Mouse (Mus musculus) Patski (cell line): Measurements from ENCODE around the gene Atad5. TPM values are rescaled to one million over a fixed set of nuclear protein-coding genes. Genes with fewer than 3 reads are reported as not detected.
A peak's percentile ranks its signal among the peaks of the same experiment; 100 is the strongest.
"Not testable (repeated sequence)": the region's sequence is repeated elsewhere in the genome, so short reads cannot be mapped to it uniquely, and the experiment has no call there.

Experiments
- ATAC-seq: fragments of 100-300 bp; one replicate; pipeline ENCODE4 v1.8.0; 2021
- CTCF ChIA-PET: fragments of 350-600 bp; sonication (Branson Sonifier 250); formaldehyde crosslinking; loops from one replicate; lab custom pipeline; 2022; ENCODE audit warnings: inconsistent platforms; lab: Charles Lee
- POLR2A ChIA-PET: fragments of 350-600 bp; sonication (Branson Sonifier 250); formaldehyde crosslinking; loops from one replicate; lab custom pipeline; 2022; ENCODE audit warnings: antibody characterized with exemption, inconsistent platforms; lab: Charles Lee
- DNase-seq: peaks from one replicate; pipeline ENCODE4 v3.0.0-alpha.2; 2011; ENCODE audit warnings: low read depth, low spot score
- H3K27me3 ChIP-seq: fragments of 371-371 bp; one replicate; pipeline ENCODE4 v1.5.1; 2021
- CTCF ChIP-seq: fragments of 100-300 bp; IDR thresholded peaks from one replicate; pipeline ENCODE4 v1.5.1; 2021
- in situ Hi-C: fragments of 300-500 bp; cut with MboI; formaldehyde crosslinking; loops from 3 replicates; pipeline ENCODE4 v1.11.1; 2018; ENCODE audit warnings: low pct_unique_long_range_greater_than_20kb, mixed read lengths
- polyA plus RNA-seq: library from polyadenylated mRNA; unstranded; gene quantifications from one replicate; pipeline ENCODE4 v1.2.3, GENCODE M21; 2021

Gene Atad5
- polyA plus RNA-seq, 1 experiment from 2014 or later = 4.5 TPM

- ChIA-PET POLR2A (no interaction called here), CTCF (no interaction called here)
- no peak for TF ChIP-seq CTCF
- H3K27me3 ChIP-seq = no peaks in the 10 kb centered on the region
- ATAC-seq = no peak
- DNase-seq = no peak
- in situ Hi-C loops = no loop called here
These were observed 58.5 kb downstream of the Atad5 start for GRCm38 (mm10) chr11:80147748-80148147.

DNA sequence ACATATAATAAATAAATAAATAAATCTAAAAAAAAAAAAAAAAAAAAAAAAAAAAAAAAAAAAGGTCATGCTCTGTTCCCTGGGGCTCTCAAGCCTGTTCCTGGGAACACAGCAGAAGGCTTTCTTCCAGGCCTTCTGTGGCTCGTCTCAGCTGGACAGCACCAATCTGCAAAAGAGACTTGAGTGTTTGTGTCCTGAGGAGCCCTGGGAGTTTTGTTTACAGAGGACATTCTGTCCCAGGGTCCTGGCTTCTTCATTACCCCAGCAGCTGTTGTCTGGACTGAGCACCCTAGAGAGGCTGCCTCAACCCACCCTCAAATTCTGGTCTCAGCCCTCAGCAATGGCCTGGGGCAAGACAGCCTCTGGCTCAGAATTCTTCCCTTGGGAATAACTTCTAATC, 59.1 kb downstream of the Atad5 start:
- POLR2A ChIA-PET = no interaction called here
- in situ Hi-C loops = no loop called here
- ATAC-seq (no peak), DNase-seq (no peak)
- CTCF ChIA-PET = no interaction called here
- no peak for TF ChIP-seq CTCF
- H3K27me3 ChIP-seq = no peaks in the 10 kb centered on the region

GRCm38 (mm10) chr11:80148974-80149373, 59.8 kb downstream of the Atad5 start:
- in situ Hi-C loops, CTCF ChIA-PET: not testable (repeated sequence)

GRCm38 (mm10) chr11:80149412-80150023, 60.3 kb downstream of the Atad5 start:
- in situ Hi-C loops = no loop called here
- no peak for TF ChIP-seq CTCF
- DNase-seq = no peak
- CTCF ChIA-PET = no interaction called here
- POLR2A ChIA-PET = no interaction called here
- ATAC-seq = no peak
- no peaks in the 10 kb centered on the region for H3K27me3 ChIP-seq

More at GRCm38 (mm10) chr11:80148974-80149373, 59.8 kb downstream of the Atad5 start:
- DNase-seq, H3K27me3 ChIP-seq, POLR2A ChIA-PET, ATAC-seq: not testable (repeated sequence)

- no peak for TF ChIP-seq CTCF
- POLR2A ChIA-PET = interaction anchor here (0.6 kb wide), 1 partner anchor 98 kb away, joined by 3 read pairs; no protein-coding TSS in a partner anchor
- DNase-seq (no peak), ATAC-seq (no peak)
- CTCF ChIA-PET = interaction anchor here (0.8 kb wide), 1 partner anchor 14 kb away, joined by 4 read pairs; no protein-coding TSS in a partner anchor
- no peaks in the 10 kb centered on the region for H3K27me3 ChIP-seq
- in situ Hi-C loops = no loop called here
These were observed 61.4 kb downstream of the Atad5 start for GRCm38 (mm10) chr11:80150566-80150965.

DNA sequence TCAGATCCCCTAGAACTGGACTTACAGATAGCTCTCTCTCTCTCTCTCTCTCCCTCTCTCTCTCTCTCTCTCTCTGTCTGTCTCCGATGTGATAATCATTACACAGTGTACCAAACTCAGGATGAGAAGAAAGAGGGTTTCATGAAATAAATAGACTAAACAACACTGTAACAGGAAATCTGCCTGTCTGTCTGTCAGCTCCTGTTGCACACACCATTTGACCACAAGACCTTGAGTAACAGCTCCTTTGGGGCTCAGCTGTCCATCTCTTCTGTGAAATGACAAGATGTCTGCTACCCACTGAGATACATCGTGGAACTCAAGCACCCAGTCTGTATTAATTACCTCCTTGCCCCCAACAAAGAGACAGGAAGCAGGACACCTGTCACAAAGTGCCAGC, 62.3 kb downstream of the Atad5 start:
- TF ChIP-seq CTCF = no peak
- ChIA-PET CTCF (no interaction called here), POLR2A (no interaction called here)
- no peaks in the 10 kb centered on the region for H3K27me3 ChIP-seq
- in situ Hi-C loops = no loop called here
- DNase-seq (no peak), ATAC-seq (no peak)

GRCm38 (mm10) chr11:80152376-80152775, 63.2 kb downstream of the Atad5 start:
- in situ Hi-C loops = no loop called here
- CTCF ChIA-PET = interaction anchor here (1.5 kb wide), 1 partner anchor 31 kb away, joined by 3 read pairs; the partner anchor contains the start of gene Rnf135
- H3K27me3 ChIP-seq = no peaks in the 10 kb centered on the region
- POLR2A ChIA-PET = no interaction called here
- TF ChIP-seq CTCF = no peak
- DNase-seq (no peak), ATAC-seq (peak; percentile 47)

DNA sequence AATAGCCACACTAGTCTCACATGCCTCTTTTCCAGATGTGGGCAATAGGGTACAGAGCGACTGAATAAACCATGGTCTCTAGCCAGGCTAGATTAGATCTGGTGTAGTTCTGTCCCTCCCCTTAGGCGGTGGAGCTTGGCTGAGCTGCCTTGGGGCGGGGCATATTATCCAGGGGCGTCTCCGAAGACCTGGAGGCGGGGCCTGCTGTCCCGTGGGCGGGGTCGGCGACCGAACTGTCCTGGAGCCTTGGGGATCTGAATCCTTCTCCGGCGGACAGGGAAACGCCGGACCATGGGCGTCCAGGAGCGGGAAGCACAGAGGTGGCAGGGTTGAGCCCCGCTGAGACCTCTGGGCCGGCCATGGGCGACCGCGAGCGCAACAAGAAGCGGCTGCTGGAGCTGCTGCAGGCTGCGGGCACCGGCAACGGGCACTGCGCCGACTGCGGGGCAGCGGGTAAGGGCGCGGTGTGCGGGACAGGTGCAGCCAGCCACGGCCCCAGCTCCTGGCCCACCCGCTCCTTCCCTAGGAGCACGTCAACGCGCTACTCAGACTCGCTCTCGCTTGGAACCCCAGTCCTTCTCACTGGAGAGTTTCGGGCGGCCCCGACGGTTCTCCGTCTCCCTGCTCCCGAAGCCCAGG, 64.8 kb downstream of the Atad5 start, which contains the start of gene Adap2:
Gene Adap2 (plus strand): TSS at position 249 of the 639 bp plus-strand sequence.
- ChIA-PET POLR2A (no interaction called here), CTCF (interaction anchor here (1.5 kb wide), 1 partner anchor 30 kb away, joined by 3 read pairs; the partner anchor contains the start of gene Rnf135)
- no peak for DNase-seq
- in situ Hi-C loops = no loop called here
- no peak for ATAC-seq
- H3K27me3 ChIP-seq = no peaks in the 10 kb centered on the region
- TF ChIP-seq CTCF = no peak

DNA sequence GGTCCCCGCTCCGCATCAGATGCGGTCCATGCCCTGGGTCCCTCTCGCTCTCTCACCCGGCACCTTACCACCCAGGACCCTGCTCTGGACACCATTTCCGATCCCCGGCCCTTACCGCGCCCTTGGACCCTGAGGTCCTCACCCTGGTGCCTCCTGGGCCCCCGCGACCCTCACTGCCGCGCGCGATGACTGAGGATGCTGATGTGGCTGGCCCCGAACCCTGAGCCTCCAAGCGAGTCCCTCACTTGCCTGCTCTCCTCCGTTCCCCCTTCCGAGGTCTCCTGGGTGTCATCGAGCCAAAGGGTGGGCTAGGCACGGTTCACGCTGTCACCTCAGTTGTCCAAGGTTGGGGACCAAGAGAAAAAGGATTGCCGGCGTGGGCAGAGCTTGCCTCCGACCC, 65.3 kb downstream of the Atad5 start:
- in situ Hi-C loops = no loop called here
- ChIA-PET POLR2A (no interaction called here), CTCF (no interaction called here)
- TF ChIP-seq CTCF = no peak
- DNase-seq (no peak), ATAC-seq (no peak)
- no peaks in the 10 kb centered on the region for H3K27me3 ChIP-seq

DNA sequence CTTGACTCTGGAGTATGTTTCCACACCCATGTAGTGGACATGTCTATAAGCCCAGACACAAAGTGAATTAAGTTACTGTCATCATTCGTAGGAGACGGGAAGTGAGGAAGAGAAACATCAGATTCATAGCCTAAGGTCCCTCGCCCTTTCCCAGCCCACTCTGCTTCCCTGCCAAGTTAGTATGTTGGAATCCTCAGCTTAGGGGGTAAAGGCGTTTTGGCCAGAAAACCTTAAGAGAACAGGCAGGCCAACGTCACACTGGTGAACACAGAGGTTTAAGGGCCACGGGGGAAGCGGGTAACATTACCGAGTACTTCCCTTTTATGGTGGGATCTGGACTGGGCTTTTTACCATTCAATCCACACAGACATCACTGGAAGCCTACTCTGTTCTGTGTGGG, 66.3 kb downstream of the Atad5 start:
- no peak for TF ChIP-seq CTCF
- in situ Hi-C loops = no loop called here
- H3K27me3 ChIP-seq = no peaks in the 10 kb centered on the region
- ChIA-PET CTCF (no interaction called here), POLR2A (no interaction called here)
- ATAC-seq (no peak), DNase-seq (no peak)

- ChIA-PET CTCF (no interaction called here), POLR2A (no interaction called here)
- H3K27me3 ChIP-seq = no peaks in the 10 kb centered on the region
- DNase-seq = no peak
- in situ Hi-C loops = no loop called here
- no peak for ATAC-seq
- TF ChIP-seq CTCF = no peak
These were observed 66.8 kb downstream of the Atad5 start for GRCm38 (mm10) chr11:80155961-80156360.
